Mouse (Mus musculus): Measurements from ENCODE around the gene Itga9.
A peak's percentile ranks its signal among the peaks of the same experiment; 100 is the strongest.

Itga9 gene

GRCm38 (mm10) chr9:118919672-118920186 lies 313.2 kb downstream of the Itga9 start:
- no peak for DNase-seq (ENCODE audit: low spot score in 2 of 2)

- peak; percentile 75 to 78 for DNase-seq (ENCODE audit: low spot score in 2 of 2)
These were observed 314.5 kb downstream of the Itga9 start for GRCm38 (mm10) chr9:118920798-118921515.

- no peak for DNase-seq (ENCODE audit: low spot score in 2 of 2)
These were observed 315.4 kb downstream of the Itga9 start for GRCm38 (mm10) chr9:118921926-118922325.

GRCm38 (mm10) chr9:118924554-118925085 lies 318.1 kb downstream of the Itga9 start:
- no peak for DNase-seq (ENCODE audit: low spot score in 2 of 2)

- DNase-seq (ENCODE audit: low spot score in 2 of 2), result peak; percentile 84 to 88
These were observed 319.0 kb downstream of the Itga9 start for GRCm38 (mm10) chr9:118925286-118926110.

GRCm38 (mm10) chr9:118926111-118926650 lies 319.7 kb downstream of the Itga9 start, which contains the start of gene Ctdspl:
Gene Ctdspl (plus strand): TSS chr9:118926453.
- peak; percentile 47 to 48 for DNase-seq (ENCODE audit: low spot score in 2 of 2)

- DNase-seq (ENCODE audit: low spot score in 2 of 2), result peak; percentile 58 to 66
These were observed 320.3 kb downstream of the Itga9 start for GRCm38 (mm10) chr9:118926688-118927321.

GRCm38 (mm10) chr9:118927501-118927900 lies 321.0 kb downstream of the Itga9 start:
- no peak for DNase-seq (ENCODE audit: low spot score in 2 of 2)

GRCm38 (mm10) chr9:118928007-118928406 lies 321.5 kb downstream of the Itga9 start:
- DNase-seq (ENCODE audit: low spot score in 2 of 2), result no peak

- DNase-seq (ENCODE audit: low spot score in 2 of 2), result no peak
These were observed 322.2 kb downstream of the Itga9 start for GRCm38 (mm10) chr9:118928656-118929055.

GRCm38 (mm10) chr9:118930611-118931010 lies 324.1 kb downstream of the Itga9 start:
- no peak for DNase-seq (ENCODE audit: low spot score in 2 of 2)

GRCm38 (mm10) chr9:118933800-118934199 lies 327.3 kb downstream of the Itga9 start:
- DNase-seq (ENCODE audit: low spot score in 2 of 2), result no peak

- no peak for DNase-seq (ENCODE audit: low spot score in 2 of 2)
These were observed 327.8 kb downstream of the Itga9 start for GRCm38 (mm10) chr9:118934319-118934718.

GRCm38 (mm10) chr9:118935098-118935497 lies 328.6 kb downstream of the Itga9 start:
- no peak for DNase-seq (ENCODE audit: low spot score in 2 of 2)

- DNase-seq (ENCODE audit: low spot score in 2 of 2), result no peak
These were observed 329.6 kb downstream of the Itga9 start for GRCm38 (mm10) chr9:118936071-118936470.

GRCm38 (mm10) chr9:118937515-118937914 lies 331.0 kb downstream of the Itga9 start:
- no peak for DNase-seq (ENCODE audit: low spot score in 2 of 2)

GRCm38 (mm10) chr9:118939410-118939809 lies 332.9 kb downstream of the Itga9 start:
- DNase-seq (ENCODE audit: low spot score in 2 of 2), result no peak

- DNase-seq (ENCODE audit: low spot score in 2 of 2), result no peak
These were observed 333.3 kb downstream of the Itga9 start for GRCm38 (mm10) chr9:118939831-118940230.

- DNase-seq (ENCODE audit: low spot score in 2 of 2), result no peak
These were observed 334.2 kb downstream of the Itga9 start for GRCm38 (mm10) chr9:118940591-118941207.

- DNase-seq (ENCODE audit: low spot score in 2 of 2), result no peak
These were observed 335.5 kb downstream of the Itga9 start for GRCm38 (mm10) chr9:118942030-118942429.

GRCm38 (mm10) chr9:118943941-118944340 lies 337.5 kb downstream of the Itga9 start:
- DNase-seq (ENCODE audit: low spot score in 2 of 2), result no peak

Data from frontal cortex, postnatal 25 days (tissue).